Mouse (Mus musculus): ENCODE measurements around the gene Fgd6. TPM values are rescaled to one million over a fixed set of nuclear protein-coding genes. Genes with fewer than 3 reads are reported as not detected.

Fgd6 gene
- polyA plus RNA-seq, 1 experiment from 2014 or later = 3.1 TPM

- no peaks in the 10 kb centered on the region for H3K27me3 ChIP-seq (ENCODE audit: control insufficient read depth, insufficient read depth, low read length)
- 0 out of 2 replicates have a peak, but pooled peaks cover 8% of the 10 kb centered on the region for H3K4me1 ChIP-seq (ENCODE audit: control insufficient read depth, insufficient read depth, low read length)
- no peak overlapping the region for H3K4me3 ChIP-seq (replicated peaks; ENCODE audit: low read depth, low read length)
- ATAC-seq (ENCODE audit: low FRiP score, low TSS enrichment) (no peak), DNase-seq (no peak)
- 84% methylated on average over 4 of the region's 4 CpGs for WGBS
- H3K27ac ChIP-seq (replicated peaks; ENCODE audit: low read depth, low read length) = no peak overlapping the region
- H3K36me3 ChIP-seq (ENCODE audit: control insufficient read depth, insufficient read depth, low read length) = no peaks in the 10 kb centered on the region
- no peaks in the 10 kb centered on the region for H3K9me3 ChIP-seq (ENCODE audit: control insufficient read depth, low read length)
- no peak overlapping the region for H3K4me2 ChIP-seq (ENCODE audit: low read length)
- no peak overlapping the region for H3K9ac ChIP-seq (replicated peaks; ENCODE audit: low read length)
Observed at GRCm38 (mm10) chr10:94072916-94073465, 37.2 kb downstream of the Fgd6 start.

GRCm38 (mm10) chr10:94076966-94077825, 41.4 kb downstream of the Fgd6 start:
- WGBS = 49% methylated on average over 14 of the region's 14 CpGs
- ATAC-seq (ENCODE audit: low FRiP score, low TSS enrichment) = no peak

DNA sequence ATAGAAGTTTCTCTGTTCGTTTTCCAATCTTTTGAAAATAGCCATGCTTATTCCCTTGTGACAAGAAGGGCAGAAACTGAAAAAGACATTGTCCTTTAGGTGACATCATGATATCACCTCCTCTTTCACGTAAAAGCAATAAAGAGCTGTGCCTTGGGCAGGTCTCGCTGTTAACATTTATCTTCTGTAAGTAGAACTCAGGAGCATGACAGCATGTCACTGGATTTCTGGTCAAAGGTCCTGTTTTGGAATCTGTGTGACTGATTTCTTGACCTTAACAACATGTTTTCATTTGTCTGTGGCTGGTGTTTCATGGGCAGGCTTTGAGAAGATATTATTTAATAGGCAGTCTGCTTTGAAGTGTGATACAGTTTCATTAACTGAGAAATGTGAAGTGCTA, 44.9 kb downstream of the Fgd6 start:
- Histone ChIP-seq H3K27me3 (ENCODE audit: control insufficient read depth, insufficient read depth, low read length) (no peaks in the 10 kb centered on the region), H3K4me1 (ENCODE audit: control insufficient read depth, insufficient read depth, low read length) (0 out of 2 replicates have a peak, but pooled peaks cover 8% of the 10 kb centered on the region), H3K4me3 (replicated peaks; ENCODE audit: low read depth, low read length) (no peak overlapping the region), H3K27ac (replicated peaks; ENCODE audit: low read depth, low read length) (no peak overlapping the region), H3K36me3 (ENCODE audit: control insufficient read depth, insufficient read depth, low read length) (no peaks in the 10 kb centered on the region), H3K9me3 (ENCODE audit: control insufficient read depth, low read length) (no peaks in the 10 kb centered on the region), H3K4me2 (ENCODE audit: low read length) (no peak overlapping the region), H3K9ac (replicated peaks; ENCODE audit: low read length) (no peak overlapping the region)
- DNase-seq = no peak
- 73% methylated on average over 3 of the region's 3 CpGs for WGBS
- no peak for ATAC-seq (ENCODE audit: low FRiP score, low TSS enrichment)

More at GRCm38 (mm10) chr10:94076966-94077825, 41.4 kb downstream of the Fgd6 start:
- Histone ChIP-seq H3K27me3 (ENCODE audit: control insufficient read depth, insufficient read depth, low read length) (no peaks in the 10 kb centered on the region), H3K27ac (replicated peaks; ENCODE audit: low read depth, low read length) (peak overlapping the region; percentile 45; the same call in 1 of the 2 replicates), H3K4me1 (ENCODE audit: control insufficient read depth, insufficient read depth, low read length) (0 out of 2 replicates have a peak, but pooled peaks cover 8% of the 10 kb centered on the region), H3K4me2 (ENCODE audit: low read length) (no peak overlapping the region), H3K4me3 (replicated peaks; ENCODE audit: low read depth, low read length) (no peak overlapping the region), H3K9me3 (ENCODE audit: control insufficient read depth, low read length) (no peaks in the 10 kb centered on the region), H3K36me3 (ENCODE audit: control insufficient read depth, insufficient read depth, low read length) (no peaks in the 10 kb centered on the region), H3K9ac (replicated peaks; ENCODE audit: low read length) (no peak overlapping the region)
- DNase-seq = peak; percentile 40

- DNase-seq (no peak), ATAC-seq (ENCODE audit: low FRiP score, low TSS enrichment) (no peak)
- Histone ChIP-seq H3K9ac (replicated peaks; ENCODE audit: low read length) (no peak overlapping the region), H3K4me2 (ENCODE audit: low read length) (no peak overlapping the region), H3K9me3 (ENCODE audit: control insufficient read depth, low read length) (no peaks in the 10 kb centered on the region), H3K27me3 (ENCODE audit: control insufficient read depth, insufficient read depth, low read length) (no peaks in the 10 kb centered on the region), H3K4me3 (replicated peaks; ENCODE audit: low read depth, low read length) (no peak overlapping the region), H3K27ac (replicated peaks; ENCODE audit: low read depth, low read length) (no peak overlapping the region), H3K36me3 (ENCODE audit: control insufficient read depth, insufficient read depth, low read length) (no peaks in the 10 kb centered on the region), H3K4me1 (ENCODE audit: control insufficient read depth, insufficient read depth, low read length) (0 out of 2 replicates have a peak, but pooled peaks cover 5% of the 10 kb centered on the region)
- WGBS = 32% methylated on average over 7 of the region's 7 CpGs
Observed at GRCm38 (mm10) chr10:94082040-94082734, 46.4 kb downstream of the Fgd6 start.

DNA sequence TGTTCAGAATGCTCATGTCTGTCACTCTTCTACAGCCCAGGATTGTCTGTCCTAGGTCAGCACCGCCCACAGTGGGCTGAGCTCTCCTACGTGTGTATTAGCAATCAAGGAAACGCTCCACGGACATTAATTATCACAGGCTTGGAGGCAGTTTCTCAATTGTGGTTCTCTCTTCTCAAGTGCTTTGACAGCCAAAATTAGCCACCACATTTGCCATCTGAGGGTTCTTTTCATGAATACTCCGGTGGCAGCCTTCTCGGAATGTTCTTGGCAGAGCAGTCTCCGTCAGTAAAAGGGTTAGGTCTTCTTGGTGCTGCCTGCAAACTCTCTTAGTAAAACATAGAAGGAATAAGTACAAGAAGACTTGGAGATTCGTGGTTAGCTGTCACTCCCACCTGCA, 50.5 kb downstream of the Fgd6 start:
- H3K4me2 ChIP-seq (ENCODE audit: low read length) = no peak overlapping the region
- H3K9ac ChIP-seq (replicated peaks; ENCODE audit: low read length) = no peak overlapping the region
- WGBS = 89% methylated on average over 8 of the region's 8 CpGs
- DNase-seq = no peak
- no peaks in the 10 kb centered on the region for H3K36me3 ChIP-seq (ENCODE audit: control insufficient read depth, insufficient read depth, low read length)
- no peaks in the 10 kb centered on the region for H3K4me1 ChIP-seq (ENCODE audit: control insufficient read depth, insufficient read depth, low read length)
- H3K27me3 ChIP-seq (ENCODE audit: control insufficient read depth, insufficient read depth, low read length) = no peaks in the 10 kb centered on the region
- no peak for ATAC-seq (ENCODE audit: low FRiP score, low TSS enrichment)
- no peaks in the 10 kb centered on the region for H3K9me3 ChIP-seq (ENCODE audit: control insufficient read depth, low read length)
- no peak overlapping the region for H3K4me3 ChIP-seq (replicated peaks; ENCODE audit: low read depth, low read length)
- no peak overlapping the region for H3K27ac ChIP-seq (replicated peaks; ENCODE audit: low read depth, low read length)

- H3K4me3 ChIP-seq (replicated peaks; ENCODE audit: low read depth, low read length) = no peak overlapping the region
- ATAC-seq (ENCODE audit: low FRiP score, low TSS enrichment) (0 out of 2 replicates have a peak, but pooled peaks have one; percentile 27), DNase-seq (peak; percentile 69)
- H3K27ac ChIP-seq (replicated peaks; ENCODE audit: low read depth, low read length) = peak overlapping the region; percentile 26; the same call in 1 of the 2 replicates
- 24% methylated on average over 9 of the region's 11 CpGs for WGBS
- H3K36me3 ChIP-seq (ENCODE audit: control insufficient read depth, insufficient read depth, low read length) = 0 out of 2 replicates have a peak, but pooled peaks cover 3% of the 10 kb centered on the region
- peaks cover 6% of the 10 kb centered on the region; the same call in 1 of the 2 replicates for H3K9me3 ChIP-seq (ENCODE audit: control insufficient read depth, low read length)
- no peak overlapping the region for H3K9ac ChIP-seq (replicated peaks; ENCODE audit: low read length)
- H3K27me3 ChIP-seq (ENCODE audit: control insufficient read depth, insufficient read depth, low read length) = no peaks in the 10 kb centered on the region
- H3K4me2 ChIP-seq (ENCODE audit: low read length) = 0 out of 2 replicates have a peak overlapping the region, but pooled peaks have one; percentile 1
- H3K4me1 ChIP-seq (ENCODE audit: control insufficient read depth, insufficient read depth, low read length) = no peaks in the 10 kb centered on the region
Observed at GRCm38 (mm10) chr10:94087367-94088077, 51.7 kb downstream of the Fgd6 start.

- WGBS = 94% methylated on average over 3 of the region's 3 CpGs
- H3K9ac ChIP-seq (replicated peaks; ENCODE audit: low read length) = no peak overlapping the region
- no peak overlapping the region for H3K4me3 ChIP-seq (replicated peaks; ENCODE audit: low read depth, low read length)
- H3K4me2 ChIP-seq (ENCODE audit: low read length) = no peak overlapping the region
- peaks cover 6% of the 10 kb centered on the region; the same call in 1 of the 2 replicates for H3K9me3 ChIP-seq (ENCODE audit: control insufficient read depth, low read length)
- H3K4me1 ChIP-seq (ENCODE audit: control insufficient read depth, insufficient read depth, low read length) = no peaks in the 10 kb centered on the region
- 0 out of 2 replicates have a peak, but pooled peaks cover 3% of the 10 kb centered on the region for H3K36me3 ChIP-seq (ENCODE audit: control insufficient read depth, insufficient read depth, low read length)
- H3K27ac ChIP-seq (replicated peaks; ENCODE audit: low read depth, low read length) = no peak overlapping the region
- ATAC-seq (ENCODE audit: low FRiP score, low TSS enrichment) = no peak
- no peaks in the 10 kb centered on the region for H3K27me3 ChIP-seq (ENCODE audit: control insufficient read depth, insufficient read depth, low read length)
- no peak for DNase-seq
Observed at GRCm38 (mm10) chr10:94090032-94090431, 54.2 kb downstream of the Fgd6 start.

- Histone ChIP-seq H3K27ac (replicated peaks; ENCODE audit: low read depth, low read length) (no peak overlapping the region), H3K4me2 (ENCODE audit: low read length) (no peak overlapping the region), H3K4me3 (replicated peaks; ENCODE audit: low read depth, low read length) (no peak overlapping the region), H3K4me1 (ENCODE audit: control insufficient read depth, insufficient read depth, low read length) (no peaks in the 10 kb centered on the region), H3K9ac (replicated peaks; ENCODE audit: low read length) (no peak overlapping the region), H3K27me3 (ENCODE audit: control insufficient read depth, insufficient read depth, low read length) (no peaks in the 10 kb centered on the region), H3K36me3 (ENCODE audit: control insufficient read depth, insufficient read depth, low read length) (0 out of 2 replicates have a peak, but pooled peaks cover 3% of the 10 kb centered on the region), H3K9me3 (ENCODE audit: control insufficient read depth, low read length) (peaks cover 6% of the 10 kb centered on the region; the same call in 1 of the 2 replicates)
- no peak for DNase-seq
- 26% methylated on average over 5 of the region's 5 CpGs for WGBS
- ATAC-seq (ENCODE audit: low FRiP score, low TSS enrichment) = no peak
Observed at GRCm38 (mm10) chr10:94093534-94093933, 57.7 kb downstream of the Fgd6 start.
